Mouse (Mus musculus): ENCODE data around the gene Epb41l4b.

Gene Epb41l4b

GRCm38 (mm10) chr4:57113472-57114216 lies 29.6 kb downstream of the Epb41l4b start:
- no peak for DNase-seq (ENCODE audit: low spot score in 2 of 2)

- DNase-seq (ENCODE audit: low spot score in 2 of 2), result no peak
Observed at GRCm38 (mm10) chr4:57111992-57112540, 31.2 kb downstream of the Epb41l4b start.

DNA sequence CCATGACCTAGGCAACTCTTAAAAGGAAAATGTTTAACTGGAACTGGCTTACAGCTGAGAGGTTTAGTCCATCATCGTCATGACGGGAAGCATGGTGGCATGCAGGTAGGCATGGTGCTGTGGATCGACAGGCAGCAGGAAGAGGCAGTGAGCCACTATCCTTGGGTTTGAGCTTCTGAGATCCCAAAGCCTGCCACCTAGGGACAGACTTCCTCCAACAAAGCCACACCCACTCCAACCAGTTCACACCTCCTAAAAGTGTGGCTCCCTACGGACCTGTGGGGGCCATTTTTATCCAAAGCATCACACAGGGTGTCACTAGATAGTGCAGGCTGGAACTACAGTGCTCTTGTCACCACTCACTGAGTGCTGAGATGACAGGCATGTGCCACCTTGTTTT lies 31.8 kb downstream of the Epb41l4b start:
- no peak for DNase-seq (ENCODE audit: low spot score in 2 of 2)

DNA sequence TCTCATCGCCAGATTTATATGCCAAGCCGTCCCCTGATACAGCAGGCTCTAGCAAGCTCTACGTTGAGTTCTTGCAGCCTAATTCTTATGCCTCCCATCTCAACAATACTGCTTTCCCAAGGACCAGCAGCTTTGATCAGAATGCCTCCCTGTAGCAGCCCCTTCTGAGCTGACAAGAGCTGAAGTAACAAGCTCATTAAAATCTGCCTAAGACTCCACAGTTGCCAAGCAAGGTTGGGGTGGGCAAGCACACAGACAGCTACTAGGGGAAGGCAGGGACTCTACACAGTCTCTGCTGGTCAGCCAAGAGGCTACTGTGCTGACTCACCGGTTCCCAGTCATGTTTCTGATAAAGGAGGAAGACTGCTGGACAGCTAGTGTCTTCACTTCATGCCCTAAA lies 33.7 kb downstream of the Epb41l4b start:
- DNase-seq (ENCODE audit: low spot score in 2 of 2), result no peak

- DNase-seq (ENCODE audit: low spot score in 2 of 2), result no peak
Observed at GRCm38 (mm10) chr4:57105339-57105738, 37.9 kb downstream of the Epb41l4b start.

- DNase-seq (ENCODE audit: low spot score in 2 of 2), result peak in 1 of 2 experiments; percentile 18
Observed at GRCm38 (mm10) chr4:57103830-57104229, 39.4 kb downstream of the Epb41l4b start.

- no peak for DNase-seq (ENCODE audit: low spot score in 2 of 2)
Observed at GRCm38 (mm10) chr4:57101095-57101494, 42.1 kb downstream of the Epb41l4b start.

- DNase-seq (ENCODE audit: low spot score in 2 of 2), result peak in 1 of 2 experiments; percentile 18
Observed at GRCm38 (mm10) chr4:57097411-57097810, 45.8 kb downstream of the Epb41l4b start.

- DNase-seq (ENCODE audit: low spot score in 2 of 2), result peak in 1 of 2 experiments; percentile 65
Observed at GRCm38 (mm10) chr4:57095569-57095968, 47.7 kb downstream of the Epb41l4b start.

DNA sequence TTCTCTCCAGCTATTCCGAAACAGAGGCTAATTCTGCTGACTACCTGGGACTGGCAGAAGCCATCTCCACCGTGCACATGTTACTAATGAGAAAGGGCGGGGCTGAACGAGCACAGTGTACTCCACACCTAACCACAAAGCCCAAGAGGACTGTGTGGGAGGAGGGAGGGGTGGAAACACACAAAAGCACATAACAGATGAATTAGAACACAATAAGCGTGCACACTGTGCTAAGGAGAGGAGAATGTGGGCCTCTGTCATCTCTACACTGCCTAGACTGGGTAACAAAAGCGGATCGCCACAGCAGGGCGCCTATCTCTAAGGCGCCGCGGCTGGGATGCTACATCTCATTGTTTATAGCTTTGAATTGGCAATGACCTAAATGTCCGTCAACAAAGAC lies 51.9 kb downstream of the Epb41l4b start:
- no peak for DNase-seq (ENCODE audit: low spot score in 2 of 2)

- DNase-seq (ENCODE audit: low spot score in 2 of 2), result no peak
Observed at GRCm38 (mm10) chr4:57088301-57088700, 54.9 kb downstream of the Epb41l4b start.

DNA sequence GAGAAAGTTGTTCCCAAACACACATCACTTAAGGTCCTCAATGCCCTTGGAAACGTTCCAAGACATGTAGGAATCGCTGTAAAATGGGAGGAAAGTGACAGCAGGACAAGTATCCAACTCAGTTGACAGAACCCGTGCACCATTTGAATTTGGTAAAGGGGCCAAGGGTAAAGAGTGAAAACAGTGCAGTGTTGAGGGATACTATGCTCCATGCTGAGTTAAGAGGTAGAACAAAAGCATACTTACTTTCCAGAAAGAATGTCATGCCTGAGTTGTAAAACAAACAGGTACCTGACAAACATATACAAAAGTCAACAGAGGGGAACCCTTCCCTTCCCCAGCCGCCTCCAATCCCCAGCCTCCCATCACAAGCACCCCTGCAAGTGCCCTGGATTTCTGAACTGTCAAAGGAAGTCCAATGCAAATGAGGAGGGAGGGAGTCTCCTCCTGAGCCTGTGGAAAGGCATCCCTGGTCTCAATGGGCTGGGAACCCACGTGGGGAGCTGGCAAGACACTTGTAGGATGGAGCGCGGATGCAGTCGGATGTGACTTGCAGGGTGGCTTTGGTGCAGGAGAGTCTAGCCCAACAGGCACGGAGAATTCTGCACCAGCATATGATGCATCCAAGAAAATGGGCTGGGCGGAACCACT lies 57.4 kb downstream of the Epb41l4b start:
- DNase-seq (ENCODE audit: low spot score in 2 of 2), result no peak

- no peak for DNase-seq (ENCODE audit: low spot score in 2 of 2)
Observed at GRCm38 (mm10) chr4:57083653-57084052, 59.6 kb downstream of the Epb41l4b start.

GRCm38 (mm10) chr4:57082775-57083428 lies 60.3 kb downstream of the Epb41l4b start:
- no peak for DNase-seq (ENCODE audit: low spot score in 2 of 2)

DNA sequence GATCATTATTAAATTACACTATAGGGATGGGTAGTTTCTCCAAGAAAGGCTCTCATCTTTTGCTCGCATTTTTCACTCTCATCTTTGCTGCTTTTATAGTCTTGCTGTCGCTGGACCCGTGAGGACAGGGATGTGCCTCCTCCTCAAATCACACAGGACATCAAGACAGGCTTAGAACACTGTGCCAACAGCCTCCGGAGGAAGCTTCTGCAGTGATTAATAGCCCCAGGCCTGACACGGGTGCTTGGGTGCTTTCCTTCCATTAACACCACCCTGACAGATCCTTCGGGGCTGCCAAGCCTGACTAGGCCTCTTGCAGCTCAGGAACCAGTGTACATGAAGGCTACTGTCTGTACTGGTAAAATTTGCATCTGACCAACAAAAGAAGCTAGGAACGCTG lies 61.8 kb downstream of the Epb41l4b start:
- no peak for DNase-seq (ENCODE audit: low spot score in 2 of 2)

DNA sequence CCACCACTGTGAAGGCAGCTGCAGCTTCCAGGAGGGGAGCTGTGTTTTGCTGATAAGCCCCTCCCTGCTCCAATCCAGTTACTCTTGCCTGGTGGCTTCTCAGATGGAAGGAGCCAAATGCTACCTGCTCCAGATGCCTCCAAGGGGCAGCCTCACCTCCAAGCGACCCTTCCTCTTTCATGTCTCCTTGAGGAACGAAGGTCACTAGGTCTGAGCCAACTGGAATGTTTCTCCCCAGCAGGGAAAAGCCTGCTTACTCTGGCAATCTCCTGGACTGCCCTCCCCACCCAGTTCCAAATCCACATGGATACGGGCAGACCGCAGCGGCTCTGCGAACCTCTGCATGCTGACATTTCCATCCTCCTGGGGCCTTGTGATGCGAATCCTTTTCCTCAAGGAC lies 69.4 kb downstream of the Epb41l4b start:
- no peak for DNase-seq (ENCODE audit: low spot score in 2 of 2)

DNA sequence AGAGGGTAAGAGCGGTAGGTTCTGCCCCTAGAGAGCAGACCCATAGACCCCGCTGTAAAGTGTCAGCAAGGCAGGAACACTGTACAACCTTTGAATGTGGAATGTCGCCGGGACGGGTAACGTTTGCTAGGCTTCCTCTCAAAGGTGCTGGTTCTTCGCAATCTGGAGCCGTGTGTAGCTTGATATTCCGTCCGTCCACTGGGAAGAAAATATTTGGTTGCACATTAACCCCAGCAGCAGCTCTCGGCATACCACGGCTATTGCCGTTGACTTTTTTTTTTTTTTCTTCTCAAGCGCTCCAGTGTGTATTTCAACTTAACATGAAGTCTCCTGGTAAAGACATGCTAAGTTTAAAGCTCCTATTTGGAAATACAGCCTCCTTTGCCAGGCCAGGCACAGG lies 70.1 kb downstream of the Epb41l4b start:
- DNase-seq (ENCODE audit: low spot score in 2 of 2), result no peak

DNA sequence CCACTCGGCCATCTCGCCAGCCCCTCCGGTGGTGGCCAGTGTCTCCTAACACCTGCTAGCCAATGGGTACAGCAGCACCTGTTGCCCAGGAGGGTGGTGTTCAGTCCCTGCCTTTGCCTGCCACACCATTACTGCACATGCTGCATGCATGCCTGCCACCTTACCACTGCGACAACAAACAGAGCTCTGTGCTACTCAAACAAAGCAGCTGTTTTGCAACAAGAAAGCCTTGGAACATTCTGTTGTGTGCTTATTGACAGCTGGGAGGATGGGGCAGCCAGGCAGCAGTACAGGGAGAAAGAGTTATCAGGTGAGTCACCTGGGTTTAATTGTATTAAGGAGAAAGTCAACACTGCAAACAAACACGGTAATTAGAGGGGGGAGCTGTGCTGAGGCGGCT lies 72.6 kb downstream of the Epb41l4b start:
- no peak for DNase-seq (ENCODE audit: low spot score in 2 of 2)

DNA sequence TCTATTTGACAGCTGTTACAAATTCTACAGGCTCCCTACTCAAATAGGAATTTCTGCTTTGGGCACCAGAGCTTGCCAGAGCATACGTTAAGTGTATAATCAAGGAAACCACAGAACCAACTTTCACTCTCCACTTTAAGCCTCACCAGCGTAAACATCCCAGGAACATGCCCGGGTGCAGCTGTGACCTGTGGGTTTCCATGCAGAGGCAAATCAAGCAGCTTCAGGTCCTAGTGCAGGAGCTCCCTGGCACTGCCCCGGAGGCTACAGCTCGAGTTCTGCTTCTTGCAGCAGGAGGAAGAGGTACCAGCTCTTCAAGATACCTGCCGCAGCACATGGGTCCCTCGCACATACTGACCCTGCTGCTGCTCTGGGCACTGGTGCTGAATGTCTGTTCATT lies 74.8 kb downstream of the Epb41l4b start:
- no peak for DNase-seq (ENCODE audit: low spot score in 2 of 2)

DNA sequence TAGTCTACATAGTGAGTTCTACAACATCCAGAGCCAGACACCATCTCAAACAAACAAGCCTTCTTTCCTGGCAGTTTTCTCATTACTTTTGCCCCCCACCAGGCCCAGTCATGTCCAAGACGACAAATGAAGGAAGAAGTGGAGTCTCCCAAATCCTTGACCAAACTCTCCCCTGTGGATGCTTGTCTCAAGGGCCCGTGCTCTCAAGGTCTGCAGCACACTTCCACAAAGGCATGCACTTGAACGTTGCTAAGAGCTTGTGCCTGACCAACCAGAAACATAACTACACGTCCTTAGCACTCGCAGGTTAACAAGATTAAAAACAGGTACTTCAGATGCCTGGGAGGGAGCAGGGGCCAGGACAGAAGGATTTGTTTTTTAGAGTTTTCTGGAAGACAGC lies 75.4 kb downstream of the Epb41l4b start:
- DNase-seq (ENCODE audit: low spot score in 2 of 2), result no peak

- DNase-seq (ENCODE audit: low spot score in 2 of 2), result no peak
Observed at GRCm38 (mm10) chr4:57066936-57067335, 76.3 kb downstream of the Epb41l4b start.

- peak; percentile 60 to 82 for DNase-seq (ENCODE audit: low spot score in 2 of 2)
Observed at GRCm38 (mm10) chr4:57065273-57065672, 78.0 kb downstream of the Epb41l4b start.

DNA sequence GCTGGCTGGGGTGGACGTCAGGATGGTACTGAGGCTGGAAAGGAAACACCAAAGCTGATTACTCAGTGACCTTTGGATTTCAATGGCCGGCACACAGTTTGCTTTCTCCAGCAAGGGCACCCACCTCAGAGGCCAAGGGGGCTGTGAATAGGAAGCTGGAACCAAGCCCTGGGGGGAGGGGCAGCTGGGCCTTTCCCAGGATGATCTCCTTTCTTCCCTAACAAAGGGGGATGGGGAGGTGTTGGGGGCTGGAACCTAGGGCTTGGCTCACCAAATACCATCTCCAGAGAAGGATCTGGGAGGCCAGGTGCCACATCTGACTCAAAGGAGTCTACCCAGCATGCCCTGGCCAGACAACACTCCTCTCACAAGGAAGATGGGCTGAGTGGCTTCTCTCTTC lies 78.4 kb downstream of the Epb41l4b start:
- no peak for DNase-seq (ENCODE audit: low spot score in 2 of 2)
